Mouse (Mus musculus) cortical plate, adult 2 months (tissue): ENCODE results near the gene Kif28. TPM values are rescaled to one million over a fixed set of nuclear protein-coding genes. Genes with fewer than 3 reads are reported as not detected.

ENCODE experiments used
- H3K27ac ChIP-seq: fragments of 200-500 bp; 2 replicates; pipeline ENCODE4 v1.5.1; 2012; ENCODE audit warnings: low read length, control low read depth, inconsistent platforms; ENCODE audit not compliant: insufficient read depth
- H3K4me1 ChIP-seq: fragments of 200-500 bp; 2 replicates; pipeline ENCODE4 v1.6.1; 2011; ENCODE audit warnings: low read length; ENCODE audit not compliant: control insufficient read depth, insufficient read depth
- H3K4me3 ChIP-seq: fragments of 200-500 bp; 2 replicates; pipeline ENCODE4 v1.5.1; 2011; ENCODE audit warnings: mild to moderate bottlenecking, low read length, control low read depth; ENCODE audit not compliant: insufficient read depth
- CTCF ChIP-seq: fragments of 200-500 bp; IDR thresholded peaks from 2 replicates; pipeline ENCODE4 v1.5.1; 2011; ENCODE audit warnings: mild to moderate bottlenecking, control low read depth, low read length; ENCODE audit not compliant: insufficient read depth; ENCODE audit errors: extremely low read depth
- POLR2A ChIP-seq: fragments of 200-500 bp; IDR thresholded peaks from 2 replicates; pipeline ENCODE4 v1.6.1; 2011; ENCODE audit warnings: mild to moderate bottlenecking, low read length, control low read depth; ENCODE audit not compliant: insufficient read depth; ENCODE audit errors: extremely low read depth
- polyA plus RNA-seq: library from polyadenylated mRNA; depleted of rRNA; stranded (reverse); fragments of >200 nt; gene quantifications from 2 replicates; pipeline ENCODE4 v1.2.3, GENCODE M21; 2012; rRNA removed

The Kif28 gene
- polyA plus RNA-seq: 0.06 TPM in 2 replicates

- Histone ChIP-seq H3K4me1 (no peaks in the 10 kb centered on the region), H3K4me3 (no peak within 1 kb of the TSS), H3K27ac (no peak within 1 kb of the TSS)
- TF ChIP-seq CTCF (no peak), POLR2A (no peak)
Observed at GRCm38 (mm10) chr1:179745171-179745570, at the start of gene Kif28. TSS of gene Kif28 (minus strand) at chr1:179745271.

- Histone ChIP-seq H3K27ac (no peak overlapping the region), H3K4me3 (no peak overlapping the region), H3K4me1 (no peaks in the 10 kb centered on the region)
- TF ChIP-seq CTCF (no peak), POLR2A (no peak)
Observed at GRCm38 (mm10) chr1:179787281-179787680, 42.2 kb upstream of the Kif28 start.

- H3K4me3 ChIP-seq: no peak overlapping the region
- H3K27ac ChIP-seq: no peak overlapping the region
- no peak for TF ChIP-seq POLR2A
- TF ChIP-seq CTCF: no peak
- H3K4me1 ChIP-seq: no peaks in the 10 kb centered on the region
Observed at GRCm38 (mm10) chr1:179785502-179785901, 40.4 kb upstream of the Kif28 start.

- Histone ChIP-seq H3K4me3 (no peak overlapping the region), H3K4me1 (no peaks in the 10 kb centered on the region), H3K27ac (no peak overlapping the region)
- no peak for TF ChIP-seq CTCF
- TF ChIP-seq POLR2A: no peak
Observed at GRCm38 (mm10) chr1:179784098-179784497, 39.0 kb upstream of the Kif28 start.

GRCm38 (mm10) chr1:179776831-179777230, 31.8 kb upstream of the Kif28 start:
- H3K4me3 ChIP-seq: no peak overlapping the region
- no peak for TF ChIP-seq POLR2A
- TF ChIP-seq CTCF: no peak
- H3K27ac ChIP-seq: no peak overlapping the region
- H3K4me1 ChIP-seq: no peaks in the 10 kb centered on the region

GRCm38 (mm10) chr1:179760553-179760952, 15.5 kb upstream of the Kif28 start:
- no peak overlapping the region for H3K4me3 ChIP-seq
- TF ChIP-seq CTCF: no peak
- TF ChIP-seq POLR2A: no peak
- H3K4me1 ChIP-seq: no peaks in the 10 kb centered on the region
- H3K27ac ChIP-seq: no peak overlapping the region

GRCm38 (mm10) chr1:179760086-179760485, 15.0 kb upstream of the Kif28 start:
- no peak overlapping the region for H3K27ac ChIP-seq
- no peaks in the 10 kb centered on the region for H3K4me1 ChIP-seq
- TF ChIP-seq POLR2A (no peak), CTCF (no peak)
- no peak overlapping the region for H3K4me3 ChIP-seq

GRCm38 (mm10) chr1:179756477-179756876, 11.4 kb upstream of the Kif28 start:
- TF ChIP-seq POLR2A (no peak), CTCF (no peak)

GRCm38 (mm10) chr1:179753006-179753405, 7.9 kb upstream of the Kif28 start:
- H3K4me1 ChIP-seq: no peaks in the 10 kb centered on the region
- H3K27ac ChIP-seq: no peak overlapping the region
- H3K4me3 ChIP-seq: no peak overlapping the region
- TF ChIP-seq CTCF (no peak), POLR2A (no peak)

More at GRCm38 (mm10) chr1:179756477-179756876, 11.4 kb upstream of the Kif28 start:
- no peak overlapping the region for H3K4me3 ChIP-seq
- H3K27ac ChIP-seq: no peak overlapping the region
- H3K4me1 ChIP-seq: no peaks in the 10 kb centered on the region

- no peak overlapping the region for H3K27ac ChIP-seq
- no peak overlapping the region for H3K4me3 ChIP-seq
- TF ChIP-seq POLR2A (no peak), CTCF (no peak)
- no peaks in the 10 kb centered on the region for H3K4me1 ChIP-seq
Observed at GRCm38 (mm10) chr1:179752276-179752675, 7.2 kb upstream of the Kif28 start.
